Mouse (Mus musculus) stomach, embryonic 14.5 days (tissue): ENCODE measurements around the gene Rtp2. TPM values are rescaled to one million over a fixed set of nuclear protein-coding genes. Genes with fewer than 3 reads are reported as not detected.

ENCODE experiments used
- ATAC-seq: fragments of 200-750 bp; cut with Nextera tagmentation; 2 replicates; pipeline ENCODE4 v1.8.0; 2017; ENCODE audit warnings: low read depth, moderate TSS enrichment; ENCODE audit not compliant: insufficient number of reproducible peaks, insufficient read depth, low FRiP score
- H3K27ac ChIP-seq: fragments of 300-500 bp; sonication (generic); 2 replicates; pipeline ENCODE4 v1.5.1; 2014; ENCODE audit warnings: mild to moderate bottlenecking, low read length, moderate library complexity, mixed read lengths
- H3K27me3 ChIP-seq: fragments of 300-500 bp; sonication (generic); 2 replicates; pipeline ENCODE4 v1.6.1; 2014; ENCODE audit warnings: low read length, control low read depth, mixed read lengths; ENCODE audit not compliant: control insufficient read depth, insufficient read depth
- H3K36me3 ChIP-seq: fragments of 300-500 bp; sonication (generic); 2 replicates; pipeline ENCODE4 v1.6.1; 2014; ENCODE audit warnings: mild to moderate bottlenecking, control low read depth, low read length, moderate library complexity, mixed read lengths; ENCODE audit not compliant: control insufficient read depth, insufficient read depth
- H3K4me1 ChIP-seq: fragments of 300-500 bp; sonication (generic); 2 replicates; pipeline ENCODE4 v1.6.1; 2014; ENCODE audit warnings: low read length, control low read depth, mixed read lengths; ENCODE audit not compliant: control insufficient read depth, insufficient read depth
- H3K4me2 ChIP-seq: fragments of 300-500 bp; sonication (generic); replicated peaks from 2 replicates; pipeline ENCODE4 v1.6.1; 2014; ENCODE audit warnings: low read depth, low read length, control low read depth
- H3K4me3 ChIP-seq: fragments of 300-500 bp; sonication (generic); 2 replicates; pipeline ENCODE4 v1.5.1; 2014; ENCODE audit warnings: low read depth, low read length, control low read depth
- H3K9ac ChIP-seq: fragments of 300-500 bp; sonication (generic); replicated peaks from 2 replicates; pipeline ENCODE4 v1.6.1; 2014; ENCODE audit warnings: low read depth, mild to moderate bottlenecking, control low read depth, low read length, moderate library complexity, mixed read lengths
- H3K9me3 ChIP-seq: fragments of 300-500 bp; sonication (generic); 2 replicates; pipeline ENCODE4 v1.6.1; 2016; ENCODE audit warnings: low read depth, low read length, control low read depth; ENCODE audit not compliant: control insufficient read depth
- WGBS: fragments of 180-500 bp; shearing (Covaris S2); extraction: QIAGEN DNeasy Blood & Tissue Kit; methylation state at CpG from one replicate; pipeline ENCODE4 v1.1.7; 2014; 5-methylcytosine and 5-hydroxymethylcytosine counted together
- polyA plus RNA-seq: library from polyadenylated mRNA; unstranded; fragments of >200 nt; fragmentation: Nextera tagmentation; extraction: Ambion mirVana; gene quantifications from 2 replicates; pipeline ENCODE4 v1.2.1, GENCODE M21; 2014

Gene Rtp2
- polyA plus RNA-seq, 1 experiment from 2014 or later, result not detected

GRCm38 (mm10) chr16:23962401-23962800 lies 30.2 kb upstream of the Rtp2 start:
- no peak for ATAC-seq
- WGBS, result 82% methylated on average over 2 of the region's 2 CpGs
- Histone ChIP-seq H3K36me3 (no peaks in the 10 kb centered on the region; the same call in 1 of the 2 replicates), H3K4me3 (no peak overlapping the region), H3K27ac (no peak overlapping the region), H3K27me3 (no peaks in the 10 kb centered on the region), H3K4me1 (no peaks in the 10 kb centered on the region), H3K4me2 (no peak overlapping the region), H3K9me3 (no peaks in the 10 kb centered on the region), H3K9ac (no peak overlapping the region)

DNA sequence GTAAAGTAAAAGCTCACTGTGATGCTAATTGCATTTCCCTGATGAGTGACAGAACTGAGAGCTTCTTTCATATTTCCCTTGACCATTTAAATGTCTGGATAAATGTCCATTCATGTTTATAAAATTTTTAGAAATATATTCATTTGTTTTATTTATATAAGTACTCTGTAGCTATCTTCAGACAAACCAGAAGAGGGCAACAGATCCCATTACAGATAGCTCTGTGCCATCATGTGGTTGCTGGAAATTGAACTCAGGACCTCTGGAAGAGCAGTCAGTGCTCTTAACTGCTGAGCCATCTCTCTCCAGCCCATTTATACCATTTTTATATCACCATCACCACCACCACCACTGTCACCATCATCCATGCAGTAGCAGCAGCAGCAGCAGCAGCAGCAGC lies 26.7 kb upstream of the Rtp2 start:
- Histone ChIP-seq H3K27me3 (no peaks in the 10 kb centered on the region), H3K9ac (no peak overlapping the region), H3K36me3 (no peaks in the 10 kb centered on the region), H3K4me1 (no peaks in the 10 kb centered on the region), H3K27ac (no peak overlapping the region), H3K4me2 (no peak overlapping the region), H3K4me3 (no peak overlapping the region), H3K9me3 (no peaks in the 10 kb centered on the region)
- no peak for ATAC-seq

DNA sequence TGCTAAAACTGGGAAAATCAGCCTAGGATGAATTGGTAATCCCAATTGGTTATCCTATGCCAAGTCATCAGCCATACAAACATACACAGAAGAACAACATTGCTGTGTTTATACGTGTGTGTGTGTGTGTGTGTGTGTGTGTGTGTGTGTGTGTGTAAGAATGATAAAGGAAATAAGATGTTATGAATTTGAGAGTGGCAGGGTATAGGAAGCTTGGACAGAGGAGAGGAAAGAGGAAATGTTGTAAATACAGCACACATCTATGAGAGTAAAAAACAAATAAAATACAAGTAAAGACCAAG lies 21.7 kb upstream of the Rtp2 start:
- no peak overlapping the region for H3K27ac ChIP-seq
- no peak overlapping the region for H3K4me3 ChIP-seq
- H3K4me2 ChIP-seq, result no peak overlapping the region
- no peaks in the 10 kb centered on the region for H3K36me3 ChIP-seq
- ATAC-seq, result no peak
- H3K9ac ChIP-seq, result no peak overlapping the region
- no peaks in the 10 kb centered on the region for H3K9me3 ChIP-seq
- no peaks in the 10 kb centered on the region for H3K4me1 ChIP-seq
- WGBS, result 3% methylated on average over 1 of the region's 1 CpGs
- H3K27me3 ChIP-seq, result no peaks in the 10 kb centered on the region

- no peaks in the 10 kb centered on the region for H3K4me1 ChIP-seq
- H3K27me3 ChIP-seq, result no peaks in the 10 kb centered on the region
- H3K4me3 ChIP-seq, result no peak overlapping the region
- H3K9ac ChIP-seq, result no peak overlapping the region
- ATAC-seq, result no peak
- H3K27ac ChIP-seq, result no peak overlapping the region
- H3K36me3 ChIP-seq, result no peaks in the 10 kb centered on the region
- H3K9me3 ChIP-seq, result no peaks in the 10 kb centered on the region
- no peak overlapping the region for H3K4me2 ChIP-seq
- 49% methylated on average over 11 of the region's 11 CpGs for WGBS
These were observed 21.2 kb upstream of the Rtp2 start for GRCm38 (mm10) chr16:23953189-23953958.

- Histone ChIP-seq H3K27me3 (no peaks in the 10 kb centered on the region), H3K36me3 (no peaks in the 10 kb centered on the region), H3K4me2 (no peak overlapping the region), H3K9ac (no peak overlapping the region), H3K27ac (no peak overlapping the region), H3K9me3 (no peaks in the 10 kb centered on the region), H3K4me3 (no peak overlapping the region), H3K4me1 (no peaks in the 10 kb centered on the region)
- WGBS, result 68% methylated on average over 4 of the region's 4 CpGs
- ATAC-seq, result no peak
These were observed 20.0 kb upstream of the Rtp2 start for GRCm38 (mm10) chr16:23952101-23952727.

DNA sequence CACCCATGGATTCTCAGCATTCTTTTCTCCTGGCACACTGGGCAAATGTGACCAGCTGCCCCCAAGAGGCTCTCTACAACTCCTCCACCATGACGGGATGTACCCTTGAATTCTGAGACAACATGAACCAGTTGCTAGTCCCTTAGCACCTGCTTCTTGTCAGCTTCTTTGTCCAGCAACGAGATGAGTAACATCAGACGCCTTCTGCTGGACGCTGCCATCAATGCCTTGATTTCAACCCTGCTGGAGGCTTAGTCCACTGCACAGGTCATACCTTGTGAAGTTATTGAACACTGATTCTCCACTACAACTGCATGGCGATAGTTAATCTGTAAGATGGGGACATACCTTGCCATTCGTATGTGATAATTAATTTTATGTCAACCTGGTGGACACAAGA lies 15.5 kb upstream of the Rtp2 start:
- WGBS, result 87% methylated on average over 6 of the region's 6 CpGs
- Histone ChIP-seq H3K4me1 (no peaks in the 10 kb centered on the region), H3K27me3 (no peaks in the 10 kb centered on the region), H3K9ac (no peak overlapping the region), H3K36me3 (no peaks in the 10 kb centered on the region), H3K4me3 (no peak overlapping the region), H3K9me3 (no peaks in the 10 kb centered on the region), H3K27ac (no peak overlapping the region), H3K4me2 (no peak overlapping the region)
- ATAC-seq, result no peak

GRCm38 (mm10) chr16:23944801-23945200 lies 12.6 kb upstream of the Rtp2 start:
- H3K27me3 ChIP-seq, result no peaks in the 10 kb centered on the region
- WGBS, result 36% methylated on average over 3 of the region's 3 CpGs
- H3K4me3 ChIP-seq, result no peak overlapping the region
- no peak overlapping the region for H3K27ac ChIP-seq
- H3K4me1 ChIP-seq, result no peaks in the 10 kb centered on the region
- H3K9ac ChIP-seq, result no peak overlapping the region
- ATAC-seq, result no peak
- no peaks in the 10 kb centered on the region for H3K36me3 ChIP-seq
- H3K9me3 ChIP-seq, result no peaks in the 10 kb centered on the region
- H3K4me2 ChIP-seq, result no peak overlapping the region

- Histone ChIP-seq H3K4me2 (no peak overlapping the region), H3K27me3 (no peaks in the 10 kb centered on the region), H3K4me1 (no peaks in the 10 kb centered on the region), H3K4me3 (no peak overlapping the region), H3K9me3 (no peaks in the 10 kb centered on the region), H3K27ac (no peak overlapping the region), H3K9ac (no peak overlapping the region), H3K36me3 (no peaks in the 10 kb centered on the region)
- ATAC-seq, result no peak
- 32% methylated on average over 2 of the region's 2 CpGs for WGBS
These were observed 2.2 kb upstream of the Rtp2 start for GRCm38 (mm10) chr16:23934397-23934796.

- no peaks in the 10 kb centered on the region for H3K9me3 ChIP-seq
- H3K4me1 ChIP-seq, result no peaks in the 10 kb centered on the region
- WGBS, result 66% methylated on average over 18 of the region's 18 CpGs
- H3K4me3 ChIP-seq, result no peak overlapping the region
- no peak for ATAC-seq
- no peaks in the 10 kb centered on the region for H3K36me3 ChIP-seq
- no peak overlapping the region for H3K4me2 ChIP-seq
- H3K27ac ChIP-seq, result no peak overlapping the region
- no peaks in the 10 kb centered on the region for H3K27me3 ChIP-seq
- no peak overlapping the region for H3K9ac ChIP-seq
These were observed 919 bp downstream of the Rtp2 start for GRCm38 (mm10) chr16:23931275-23931674.
